Mouse (Mus musculus) hindbrain, postnatal 0 days (tissue): ENCODE results near the gene Apobec3. TPM values are rescaled to one million over a fixed set of nuclear protein-coding genes. Genes with fewer than 3 reads are reported as not detected.

Source experiments
- ATAC-seq: fragments of 200-750 bp; cut with Nextera tagmentation; 2 replicates; pipeline ENCODE4 v1.8.0; 2017; ENCODE audit warnings: mild to moderate bottlenecking, moderate TSS enrichment, moderate library complexity
- DNase-seq: peaks from one replicate; pipeline ENCODE4 v3.0.0-alpha.2; 2015; ENCODE audit warnings: low spot score
- H3K27ac ChIP-seq: fragments of 300-500 bp; sonication (generic); 2 replicates; pipeline ENCODE4 v1.5.1; 2014; ENCODE audit warnings: mild to moderate bottlenecking
- H3K27me3 ChIP-seq: fragments of 300-500 bp; sonication (generic); 2 replicates; pipeline ENCODE4 v1.6.1; 2014; ENCODE audit warnings: low read length, mixed read lengths; ENCODE audit not compliant: insufficient read depth
- H3K36me3 ChIP-seq: fragments of 300-500 bp; sonication (generic); 2 replicates; pipeline ENCODE4 v1.6.1; 2014; ENCODE audit warnings: low read length, mixed read lengths; ENCODE audit not compliant: insufficient read depth
- H3K4me1 ChIP-seq: fragments of 300-500 bp; sonication (generic); 2 replicates; pipeline ENCODE4 v1.6.1; 2014; ENCODE audit warnings: antibody characterized with exemption, low read length, mixed read lengths; ENCODE audit not compliant: insufficient read depth
- H3K4me2 ChIP-seq: fragments of 300-500 bp; sonication (generic); 2 replicates; pipeline ENCODE4 v1.6.1; 2014; ENCODE audit warnings: low read depth, mild to moderate bottlenecking, low read length, moderate library complexity, mixed read lengths
- H3K4me3 ChIP-seq: fragments of 300-500 bp; sonication (generic); 2 replicates; pipeline ENCODE4 v1.5.1; 2014; ENCODE audit warnings: low read length
- H3K9ac ChIP-seq: fragments of 300-500 bp; sonication (generic); replicated peaks from 2 replicates; pipeline ENCODE4 v1.6.1; 2014; ENCODE audit warnings: mild to moderate bottlenecking, low read length, moderate library complexity, mixed read lengths
- H3K9me3 ChIP-seq: fragments of 300-500 bp; sonication (generic); 2 replicates; pipeline ENCODE4 v1.6.1; 2016; ENCODE audit warnings: low read length, mixed read lengths
- CTCF ChIP-seq: IDR thresholded peaks from 2 replicates; pipeline ENCODE4 v1.5.1; 2016; ENCODE audit warnings: antibody characterized with exemption, control low read depth, low read depth
- WGBS: fragments of 180-500 bp; shearing (Covaris S2); extraction: QIAGEN DNeasy Blood & Tissue Kit; methylation state at CpG from one replicate; pipeline ENCODE4 v1.1.7; 2014; 5-methylcytosine and 5-hydroxymethylcytosine counted together
- polyA plus RNA-seq: library from polyadenylated mRNA; unstranded; fragments of >200 nt; fragmentation: Nextera tagmentation; extraction: Ambion mirVana; gene quantifications from 2 replicates; pipeline ENCODE4 v1.2.1, GENCODE M21; 2015
- total RNA-seq: library from RNA; depleted of rRNA; stranded (reverse); fragments of >200 nt; gene quantifications from 2 replicates; pipeline ENCODE4 v1.2.3, GENCODE M21; 2014

The Apobec3 gene
- total and polyA plus RNA-seq, 2 experiments from 2014 or later, result 3.5 to 3.9 TPM

GRCm38 (mm10) chr15:79867260-79868002 is 24.0 kb upstream of the Apobec3 start:
- no peaks in the 10 kb centered on the region for H3K4me1 ChIP-seq
- ATAC-seq, result no peak
- no peak overlapping the region for H3K27ac ChIP-seq
- H3K9me3 ChIP-seq, result no peaks in the 10 kb centered on the region
- no peak overlapping the region for H3K9ac ChIP-seq
- H3K27me3 ChIP-seq, result no peaks in the 10 kb centered on the region
- H3K36me3 ChIP-seq, result no peaks in the 10 kb centered on the region
- H3K4me2 ChIP-seq, result no peak overlapping the region
- H3K4me3 ChIP-seq, result no peak overlapping the region
- peak; percentile 18; the same call in 1 of the 2 replicates for TF ChIP-seq CTCF
- DNase-seq, result no peak
- WGBS, result 89% methylated on average over 3 of the region's 3 CpGs

- Histone ChIP-seq H3K9ac (no peak overlapping the region), H3K27ac (no peak overlapping the region), H3K4me2 (no peak overlapping the region), H3K4me3 (no peak overlapping the region), H3K4me1 (no peaks in the 10 kb centered on the region), H3K27me3 (no peaks in the 10 kb centered on the region), H3K36me3 (no peaks in the 10 kb centered on the region), H3K9me3 (no peaks in the 10 kb centered on the region)
- DNase-seq (no peak), ATAC-seq (no peak)
- WGBS, result 87% methylated on average over 8 of the region's 8 CpGs
- TF ChIP-seq CTCF, result no peak
These were observed 17.9 kb upstream of the Apobec3 start for GRCm38 (mm10) chr15:79873545-79873944.

GRCm38 (mm10) chr15:79873995-79874394 is 17.5 kb upstream of the Apobec3 start:
- H3K9ac ChIP-seq, result no peak overlapping the region
- DNase-seq, result no peak
- H3K27ac ChIP-seq, result no peak overlapping the region
- TF ChIP-seq CTCF, result no peak
- H3K4me2 ChIP-seq, result no peak overlapping the region
- ATAC-seq, result no peak
- no peaks in the 10 kb centered on the region for H3K36me3 ChIP-seq
- no peaks in the 10 kb centered on the region for H3K9me3 ChIP-seq
- no peaks in the 10 kb centered on the region for H3K4me1 ChIP-seq
- no peak overlapping the region for H3K4me3 ChIP-seq
- WGBS, result 73% methylated on average over 2 of the region's 2 CpGs
- no peaks in the 10 kb centered on the region for H3K27me3 ChIP-seq

- Histone ChIP-seq H3K27me3 (no peaks in the 10 kb centered on the region), H3K4me1 (peaks cover 5% of the 10 kb centered on the region; the same call in 1 of the 2 replicates), H3K4me3 (no peak overlapping the region), H3K9ac (no peak overlapping the region), H3K36me3 (no peaks in the 10 kb centered on the region), H3K4me2 (no peak overlapping the region), H3K27ac (no peak overlapping the region), H3K9me3 (no peaks in the 10 kb centered on the region)
- no peak for TF ChIP-seq CTCF
- DNase-seq, result peak; percentile 24
- 78% methylated on average over 18 of the region's 18 CpGs for WGBS
- ATAC-seq, result no peak
These were observed 16.0 kb upstream of the Apobec3 start for GRCm38 (mm10) chr15:79875261-79875995.

GRCm38 (mm10) chr15:79878725-79879136 is 12.7 kb upstream of the Apobec3 start:
- H3K9ac ChIP-seq, result no peak overlapping the region
- ATAC-seq (no peak), DNase-seq (peak; percentile 7)
- peak overlapping the region; percentile 66 for H3K27ac ChIP-seq
- no peaks in the 10 kb centered on the region for H3K36me3 ChIP-seq
- no peak for TF ChIP-seq CTCF
- no peak overlapping the region for H3K4me3 ChIP-seq
- H3K4me1 ChIP-seq, result peaks cover 5% of the 10 kb centered on the region; the same call in 1 of the 2 replicates
- peak overlapping the region; percentile 16; the same call in 1 of the 2 replicates for H3K4me2 ChIP-seq
- no peaks in the 10 kb centered on the region for H3K9me3 ChIP-seq
- H3K27me3 ChIP-seq, result no peaks in the 10 kb centered on the region
- 53% methylated on average over 6 of the region's 6 CpGs for WGBS

GRCm38 (mm10) chr15:79879319-79879718 is 12.1 kb upstream of the Apobec3 start:
- H3K4me1 ChIP-seq, result peaks cover 5% of the 10 kb centered on the region; the same call in 1 of the 2 replicates
- peak overlapping the region; percentile 16; the same call in 1 of the 2 replicates for H3K4me2 ChIP-seq
- WGBS, result 28% methylated on average over 13 of the region's 13 CpGs

More at GRCm38 (mm10) chr15:79879319-79879718, 12.1 kb upstream of the Apobec3 start:
- ATAC-seq (no peak), DNase-seq (peak; percentile 87)
- H3K9ac ChIP-seq, result 0 out of 2 replicates have a peak overlapping the region, but pooled peaks have one; percentile 13
- no peak for TF ChIP-seq CTCF
- H3K27ac ChIP-seq, result peak overlapping the region; percentile 66; the same call in 1 of the 2 replicates
- no peaks in the 10 kb centered on the region for H3K27me3 ChIP-seq
- H3K36me3 ChIP-seq, result no peaks in the 10 kb centered on the region
- H3K9me3 ChIP-seq, result no peaks in the 10 kb centered on the region
- H3K4me3 ChIP-seq, result no peak overlapping the region
